Mouse (Mus musculus): ENCODE measurements at regions not wholly inside any gene's neighbourhood (a gene's known extent, or its start where the extent isn't known, plus 50 kb on each side); places are given as distances from the start of the nearest gene placed in this dataset.

DNA sequence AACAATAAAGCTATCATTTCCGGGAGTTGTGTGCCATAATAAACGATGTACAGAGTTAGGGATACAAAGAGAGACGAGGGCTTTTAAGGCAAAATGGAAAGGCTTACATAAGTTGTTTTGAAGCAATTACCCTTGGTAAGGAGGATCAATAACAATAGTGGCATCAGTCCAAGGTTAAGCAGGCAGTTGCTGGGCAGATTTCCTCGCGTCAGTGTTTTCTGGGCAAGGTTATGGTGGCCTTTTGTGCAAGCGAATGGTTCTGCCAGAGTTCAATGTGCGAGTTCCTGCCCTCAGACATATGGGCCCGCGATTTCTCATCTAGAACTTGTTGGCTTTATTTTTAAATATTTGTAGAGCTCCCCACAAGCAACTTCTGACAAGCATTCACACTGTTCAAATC, 597.7 kb downstream of the Gm19410 start:
- DNase-seq (ENCODE audit: low read depth, low spot score), result no peak

- no peak for DNase-seq (ENCODE audit: low read depth, low spot score)
Observed at GRCm38 (mm10) chr8:36364567-36365231, 599.1 kb downstream of the Gm19410 start.

DNA sequence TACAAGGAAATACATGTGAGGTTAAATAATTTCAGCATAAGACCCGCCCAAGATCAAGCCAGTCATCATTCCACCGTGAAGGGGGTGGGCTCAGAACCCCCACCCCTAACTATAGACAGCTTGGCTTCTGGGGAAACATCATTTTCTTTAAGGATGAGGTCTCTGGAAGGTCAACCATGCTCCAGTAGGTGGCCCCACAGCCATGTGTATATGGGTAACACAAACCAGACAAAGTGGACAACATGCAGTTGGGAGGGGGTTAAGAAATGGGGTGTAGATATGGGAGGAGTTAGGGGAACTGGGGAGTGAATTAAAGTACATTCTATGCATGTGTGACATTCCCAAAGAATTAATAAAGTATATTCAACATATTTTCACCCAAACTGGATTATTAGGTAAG, 600.4 kb downstream of the Gm19410 start:
- no peak for DNase-seq (ENCODE audit: low read depth, low spot score)

GRCm38 (mm10) chr8:36376579-36377350, 611.2 kb downstream of the Gm19410 start:
- no peak for DNase-seq (ENCODE audit: low read depth, low spot score)

DNA sequence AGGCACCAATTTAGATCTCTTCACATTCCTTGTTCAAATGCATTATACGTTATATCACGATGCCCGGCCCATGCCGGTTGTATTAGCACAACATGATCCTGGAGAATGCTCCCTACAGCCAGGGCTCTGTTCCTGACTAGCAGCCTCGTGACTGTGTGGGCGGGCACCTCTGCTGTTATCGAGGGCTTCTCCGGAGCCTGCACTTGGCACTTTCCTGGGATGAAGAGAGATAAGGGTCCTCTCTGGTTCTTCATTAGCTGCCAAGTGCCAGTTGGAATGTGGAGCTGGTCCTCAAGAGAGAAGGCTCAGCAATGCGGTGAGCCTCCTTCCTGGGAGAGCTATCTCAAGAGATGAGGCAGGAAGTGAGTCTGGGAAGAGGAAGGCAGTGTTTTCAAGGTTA, 598.9 kb upstream of the AI429214 start:
- DNase-seq (ENCODE audit: low read depth, low spot score), result no peak

DNA sequence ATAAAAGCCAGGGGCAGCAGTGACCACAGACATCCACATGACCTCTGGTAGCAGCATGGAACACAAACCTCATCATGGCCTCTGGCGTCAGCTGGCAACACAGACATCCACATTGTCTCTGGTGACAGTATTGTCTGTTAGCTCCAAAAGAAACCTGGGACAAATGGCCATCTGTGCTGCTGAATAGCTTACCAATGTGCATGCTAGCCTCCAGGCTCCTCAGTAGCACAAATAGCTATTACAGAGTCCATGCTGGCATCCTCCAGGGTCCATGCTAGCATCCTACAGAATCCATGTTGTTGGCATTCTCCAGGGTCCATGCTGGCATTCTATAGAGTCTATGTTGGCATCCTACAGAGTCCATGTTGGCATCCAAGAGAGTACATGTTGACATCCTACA, 596.9 kb upstream of the AI429214 start:
- DNase-seq (ENCODE audit: low read depth, low spot score), result no peak

- no peak for DNase-seq (ENCODE audit: low read depth, low spot score)
Observed at GRCm38 (mm10) chr8:36406706-36407105, 586.7 kb upstream of the AI429214 start.

All from WW6 (cell line).